Mouse (Mus musculus) gastrocnemius, adult 2 months (tissue): ENCODE measurements at regions not wholly inside any gene's neighbourhood (a gene's known extent, or its start where the extent isn't known, plus 50 kb on each side); places are given as distances from the start of the nearest gene placed in this dataset.

Experiments used
- DNase-seq: peaks from one replicate; pipeline ENCODE4 v3.0.0; 2022
- H3K27ac ChIP-seq: fragments of 200-600 bp; 2 replicates; pipeline ENCODE4 v1.8.1; 2022; ENCODE audit warnings: mild to moderate bottlenecking
- H3K4me3 ChIP-seq: fragments of 200-600 bp; 2 replicates; pipeline ENCODE4 v1.8.1; 2022; ENCODE audit warnings: mild to moderate bottlenecking, moderate library complexity
- CTCF ChIP-seq: fragments of 200-600 bp; IDR thresholded peaks from 2 replicates; pipeline ENCODE4 v1.8.1; 2022; ENCODE audit warnings: antibody characterized with exemption, mild to moderate bottlenecking, moderate library complexity
- intact Hi-C: fragments of 180-260 bp; cut with DNase I; formaldehyde crosslinking; loops from one replicate; pipeline ENCODE4 v1.15.1; 2025

DNA sequence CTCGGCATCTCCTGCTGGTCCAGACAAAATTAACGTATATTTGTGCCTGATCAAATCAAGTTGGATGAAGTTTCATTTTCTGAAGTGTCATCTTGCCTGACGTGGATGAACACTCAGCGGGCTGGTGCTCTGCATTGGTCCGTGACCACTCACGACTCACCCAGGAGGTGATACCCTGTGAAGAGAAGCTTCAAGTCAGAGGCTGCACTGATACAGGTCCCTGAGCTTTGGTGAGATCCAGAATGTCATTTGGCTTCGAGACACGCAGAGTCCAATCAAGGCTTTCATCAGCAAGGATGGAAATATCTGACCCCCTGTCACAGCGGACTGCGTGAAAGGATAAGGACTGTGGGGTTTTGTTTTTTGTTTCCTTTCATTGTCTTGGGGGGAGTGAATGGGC lies 90.4 kb downstream of the Kcnrg start:
- intact Hi-C loops, result loop anchor here (5.0 kb wide), 1 partner anchor 45 kb away; no protein-coding TSS in a partner anchor
- DNase-seq, result no peak

DNA sequence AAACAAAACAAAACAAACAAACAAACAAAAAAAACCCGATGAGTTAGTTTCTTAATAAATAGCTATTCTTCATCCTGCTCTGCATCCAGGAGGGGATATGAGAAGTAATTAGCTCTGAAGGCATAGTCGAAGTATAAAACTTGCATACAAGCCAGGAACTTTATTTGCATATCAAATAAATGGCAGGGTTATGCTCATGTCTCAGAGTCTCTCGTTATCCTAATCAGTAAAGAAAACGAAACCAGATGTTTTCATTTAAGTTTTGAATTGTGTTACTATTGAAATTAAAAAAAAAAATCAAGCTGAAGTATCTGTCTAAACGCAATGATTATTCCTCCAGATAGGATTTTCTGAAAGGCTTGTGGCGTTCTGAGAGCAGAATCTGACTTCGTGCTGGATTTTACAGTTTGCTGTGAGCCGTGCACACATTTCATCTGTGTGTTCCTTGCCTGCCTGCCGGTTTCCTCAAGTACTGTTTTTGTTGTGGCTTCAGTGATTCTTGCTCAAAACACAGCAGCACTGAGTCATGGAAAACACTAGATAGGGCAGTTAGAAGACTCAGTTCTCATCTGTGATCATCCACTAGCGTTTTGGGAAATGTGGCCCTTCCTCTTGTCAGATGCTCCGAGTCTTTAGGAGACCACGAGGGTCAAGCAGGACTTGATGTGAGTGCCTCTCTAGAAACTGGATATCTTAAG lies 91.2 kb downstream of the Kcnrg start:
- no peak for DNase-seq
- intact Hi-C loops, result loop anchor here (5.0 kb wide), 1 partner anchor 44 kb away; no protein-coding TSS in a partner anchor
- peak overlapping the region; percentile 7; the same call in 1 of the 2 replicates for H3K4me3 ChIP-seq
- no peak overlapping the region; the same call in 1 of the 2 replicates for H3K27ac ChIP-seq
- no peak for TF ChIP-seq CTCF

More for the DNA sequence above, 90.4 kb downstream of the Kcnrg start:
- Histone ChIP-seq H3K27ac (no peak overlapping the region), H3K4me3 (no peak overlapping the region)
- TF ChIP-seq CTCF, result no peak

DNA sequence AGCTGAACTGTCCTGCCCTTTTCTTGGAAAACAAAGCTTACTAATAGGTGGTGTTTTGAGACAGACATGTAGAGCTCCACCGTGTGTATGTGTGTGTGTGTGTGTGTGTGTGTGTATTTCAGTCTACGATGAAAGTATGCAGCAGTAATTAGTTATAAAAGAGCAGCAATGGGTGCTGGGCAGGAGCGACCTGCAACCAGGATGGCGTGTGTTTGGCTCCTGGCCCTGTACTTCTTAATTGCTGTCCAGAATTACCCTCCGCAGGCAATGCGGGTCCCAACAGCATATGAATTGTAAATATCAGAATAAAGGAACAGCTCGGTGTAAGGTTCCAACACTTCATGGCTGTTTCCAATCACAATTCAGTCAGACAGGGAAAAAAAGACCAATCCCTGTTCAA lies 92.4 kb downstream of the Kcnrg start:
- intact Hi-C loops, result loop anchor here (5.0 kb wide), 1 partner anchor 43 kb away; no protein-coding TSS in a partner anchor
- no peak for DNase-seq
- TF ChIP-seq CTCF, result no peak
- Histone ChIP-seq H3K4me3 (no peak overlapping the region), H3K27ac (no peak overlapping the region)

DNA sequence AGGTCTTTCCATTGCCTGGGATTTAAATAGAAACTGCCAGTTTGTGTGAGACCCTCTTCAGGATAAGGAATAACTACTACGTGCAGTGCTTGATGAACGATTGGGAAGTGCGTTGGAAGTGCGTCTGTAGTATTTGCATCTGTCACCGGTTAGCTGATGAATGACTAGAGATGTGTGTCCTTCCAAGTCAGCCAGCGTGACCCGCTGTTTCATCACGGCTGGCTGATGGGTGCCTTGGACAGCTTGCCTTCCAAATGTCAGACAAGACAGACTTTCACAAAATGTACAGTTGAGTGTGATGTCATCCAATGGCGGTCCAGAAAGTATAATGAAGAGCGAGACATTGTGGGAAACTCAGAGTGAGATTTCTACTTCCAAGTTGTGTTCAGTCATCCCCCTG lies 93.9 kb downstream of the Kcnrg start:
- intact Hi-C loops, result no loop called here
- TF ChIP-seq CTCF, result no peak
- H3K27ac ChIP-seq, result no peak overlapping the region

DNA sequence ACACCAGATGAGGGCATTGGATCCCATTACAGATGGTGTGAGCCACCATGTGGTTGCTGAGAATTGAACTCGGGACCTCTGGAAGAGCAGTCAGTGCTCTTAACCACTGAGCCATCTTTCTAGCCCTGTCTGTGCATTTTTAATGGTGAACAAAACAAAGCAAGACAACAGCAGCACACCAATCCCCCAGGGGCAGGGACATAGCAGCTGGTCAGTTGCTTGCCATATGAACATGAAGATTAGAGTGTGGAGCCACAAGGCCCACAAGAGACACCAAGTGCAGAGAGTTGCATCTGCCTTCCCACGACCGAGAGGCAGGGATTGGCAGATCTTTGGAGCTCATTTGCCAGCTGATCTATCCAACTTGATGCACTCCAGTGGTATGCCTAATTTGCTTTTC lies 96.7 kb downstream of the Kcnrg start:
- no peak overlapping the region for H3K4me3 ChIP-seq
- TF ChIP-seq CTCF, result no peak
- no peak for DNase-seq
- intact Hi-C loops, result no loop called here
- H3K27ac ChIP-seq, result no peak overlapping the region

More for the DNA sequence above, 93.9 kb downstream of the Kcnrg start:
- H3K4me3 ChIP-seq, result no peak overlapping the region
- no peak for DNase-seq

DNA sequence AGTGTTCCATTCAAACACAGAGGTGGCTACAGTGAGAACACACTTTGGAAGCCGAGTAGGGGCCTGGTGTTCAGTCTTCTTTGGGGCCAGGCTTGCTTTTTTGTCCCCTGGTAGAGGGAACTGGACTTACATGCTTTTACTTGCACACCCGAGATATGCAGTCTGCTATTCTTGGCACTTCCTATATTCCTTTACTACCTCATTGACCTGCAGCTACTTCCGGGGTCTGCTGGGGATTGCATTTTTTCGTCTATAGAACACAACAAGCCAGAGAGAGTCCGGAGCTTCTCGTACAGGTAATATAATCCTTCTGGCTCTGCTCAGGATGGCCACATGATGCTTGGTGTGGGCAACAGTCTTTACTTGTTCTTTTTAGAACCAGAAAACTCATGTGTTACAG lies 99.7 kb downstream of the Kcnrg start:
- TF ChIP-seq CTCF, result no peak
- no peak overlapping the region for H3K27ac ChIP-seq
- H3K4me3 ChIP-seq, result no peak overlapping the region
- intact Hi-C loops, result no loop called here
- no peak for DNase-seq

DNA sequence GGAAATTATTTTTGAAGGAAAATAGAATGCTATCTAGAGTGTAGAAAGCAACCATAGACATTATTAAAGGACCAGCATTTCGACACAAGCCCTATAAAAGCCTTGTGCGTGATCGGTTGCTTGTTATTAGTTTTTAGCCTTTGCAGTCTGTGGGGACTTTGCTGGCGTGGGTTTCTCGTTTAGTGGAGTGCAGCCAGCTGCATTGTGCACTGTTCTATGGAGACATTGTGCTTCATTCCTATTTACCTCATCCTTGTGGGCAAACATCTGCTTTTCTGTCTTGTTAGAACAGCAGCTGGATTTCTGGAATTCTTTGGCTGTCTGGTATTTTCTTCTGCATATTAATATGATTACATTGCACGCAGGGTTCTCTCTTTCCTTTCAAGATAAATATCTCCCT lies 101.1 kb downstream of the Kcnrg start:
- intact Hi-C loops, result no loop called here
- no peak for DNase-seq
- H3K4me3 ChIP-seq, result no peak overlapping the region
- no peak overlapping the region for H3K27ac ChIP-seq
- no peak for TF ChIP-seq CTCF

DNA sequence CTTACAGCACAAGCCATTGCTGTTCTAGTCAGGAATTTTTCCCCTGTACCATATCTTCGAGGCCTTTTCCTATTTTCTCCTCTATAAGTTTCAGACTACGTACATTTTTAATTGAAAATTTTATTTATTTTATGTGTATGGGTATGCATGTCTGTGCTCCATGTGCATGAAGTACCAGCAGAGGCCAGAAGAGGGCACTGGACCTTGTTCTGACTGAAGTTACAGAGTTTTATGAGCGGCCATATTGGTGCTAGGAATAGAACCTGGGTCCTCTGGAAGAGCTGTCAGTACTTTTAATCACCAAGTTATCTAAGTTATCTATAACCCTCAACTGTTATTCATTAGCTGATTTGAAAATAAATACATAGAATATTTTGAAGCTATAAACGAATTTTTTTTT lies 108.5 kb downstream of the Kcnrg start:
- Histone ChIP-seq H3K4me3 (no peak overlapping the region), H3K27ac (no peak overlapping the region)
- intact Hi-C loops, result no loop called here
- TF ChIP-seq CTCF, result peak; percentile 28; the same call in 1 of the 2 replicates
- DNase-seq, result no peak

DNA sequence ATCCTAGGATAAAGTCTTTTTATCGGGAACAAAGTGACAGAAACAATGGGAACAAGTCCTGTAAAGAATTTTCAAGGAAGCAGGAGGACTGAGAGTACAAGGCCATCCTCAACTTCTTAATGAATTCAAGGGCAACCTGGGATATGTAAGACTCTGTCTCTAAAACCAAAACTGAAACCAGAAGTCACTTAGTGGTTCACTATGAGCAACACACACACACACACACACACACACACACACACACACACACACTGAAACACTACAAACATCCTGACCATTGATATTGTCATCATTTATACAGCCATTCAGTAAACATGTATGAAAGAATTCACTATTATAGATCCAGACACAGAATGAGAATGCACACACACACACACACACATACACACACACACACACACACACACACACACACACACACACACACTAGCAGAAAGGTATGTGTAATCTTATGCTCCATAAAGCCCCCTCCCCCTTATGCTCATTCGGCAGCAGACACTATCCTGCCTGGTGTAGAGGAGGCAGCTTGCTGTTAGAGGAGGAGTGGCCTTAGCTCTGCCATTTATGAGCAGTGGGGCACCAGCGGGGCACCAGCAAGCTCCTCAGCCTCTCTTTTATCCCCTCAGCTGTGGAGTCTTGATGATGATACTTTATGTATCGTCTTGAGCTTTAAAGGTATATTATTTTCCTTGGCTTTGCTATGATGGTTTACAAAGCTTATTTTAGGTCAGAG lies 111.3 kb downstream of the Kcnrg start:
- no peak for TF ChIP-seq CTCF
- no peak overlapping the region for H3K4me3 ChIP-seq
- H3K27ac ChIP-seq, result no peak overlapping the region
- no peak for DNase-seq
- intact Hi-C loops, result no loop called here

DNA sequence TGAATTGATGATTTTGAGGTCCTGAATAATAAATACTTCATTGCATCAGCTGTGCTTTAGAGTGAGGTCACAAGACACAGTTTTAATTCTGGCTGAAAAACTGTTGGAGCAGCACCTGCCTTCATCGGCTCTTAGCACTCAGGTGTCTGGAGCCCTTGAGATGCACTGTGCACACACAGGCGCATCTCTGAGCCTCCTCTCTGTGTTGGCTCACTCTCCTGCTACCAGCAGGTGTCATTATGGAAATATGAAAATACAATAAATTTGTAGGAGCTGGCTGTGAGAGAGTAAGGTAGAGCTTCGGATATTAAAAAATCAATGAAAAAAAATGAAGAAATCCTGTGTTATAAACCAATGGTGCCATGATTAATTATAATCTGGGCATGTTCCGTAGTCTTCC lies 114.0 kb downstream of the Kcnrg start:
- no peak overlapping the region for H3K4me3 ChIP-seq
- DNase-seq, result no peak
- intact Hi-C loops, result no loop called here
- H3K27ac ChIP-seq, result no peak overlapping the region
- no peak for TF ChIP-seq CTCF

DNA sequence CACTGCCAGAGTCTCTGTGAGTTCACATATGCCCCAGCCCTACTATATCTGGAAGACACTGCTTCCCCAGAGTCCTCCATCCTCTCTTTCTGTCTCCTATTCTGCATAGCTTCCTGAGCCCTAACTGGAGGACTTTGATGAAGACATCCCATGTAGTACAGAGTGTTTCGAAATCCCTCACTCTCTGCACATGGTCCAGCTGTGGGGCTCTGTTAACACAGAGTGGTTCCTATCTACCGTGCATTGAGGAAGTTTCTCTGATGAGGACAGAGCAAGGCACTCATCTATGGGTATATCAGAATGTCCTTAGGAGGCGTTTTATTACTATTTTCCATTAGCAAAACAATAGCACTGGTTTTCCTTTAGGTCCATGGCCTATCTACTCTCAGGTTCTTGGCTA lies 117.7 kb downstream of the Kcnrg start:
- intact Hi-C loops, result no loop called here
- DNase-seq, result no peak
- no peak for TF ChIP-seq CTCF

DNA sequence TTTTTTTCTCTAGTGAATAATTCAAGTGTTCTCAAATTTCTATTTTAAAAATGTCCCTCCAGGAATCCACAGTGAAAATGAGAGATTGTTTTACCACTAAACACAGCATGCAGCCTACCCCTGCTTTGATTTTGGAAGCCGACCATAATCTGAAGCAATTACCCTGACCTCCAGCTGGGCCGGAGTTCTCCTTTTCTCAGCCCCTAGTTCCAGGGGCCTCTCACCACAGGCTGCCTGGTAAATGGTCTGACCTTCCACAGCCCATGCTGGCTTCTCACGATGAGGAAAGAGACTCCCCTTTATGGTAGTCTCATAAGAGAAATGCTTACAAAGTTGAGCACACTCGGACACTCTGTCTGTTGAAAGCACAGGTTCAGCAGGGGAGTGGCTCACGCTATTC lies 121.3 kb downstream of the Kcnrg start:
- DNase-seq, result no peak
- H3K27ac ChIP-seq, result no peak overlapping the region
- no peak for TF ChIP-seq CTCF
- H3K4me3 ChIP-seq, result no peak overlapping the region
- intact Hi-C loops, result no loop called here

More for the DNA sequence above, 117.7 kb downstream of the Kcnrg start:
- no peak overlapping the region for H3K27ac ChIP-seq
- no peak overlapping the region for H3K4me3 ChIP-seq

DNA sequence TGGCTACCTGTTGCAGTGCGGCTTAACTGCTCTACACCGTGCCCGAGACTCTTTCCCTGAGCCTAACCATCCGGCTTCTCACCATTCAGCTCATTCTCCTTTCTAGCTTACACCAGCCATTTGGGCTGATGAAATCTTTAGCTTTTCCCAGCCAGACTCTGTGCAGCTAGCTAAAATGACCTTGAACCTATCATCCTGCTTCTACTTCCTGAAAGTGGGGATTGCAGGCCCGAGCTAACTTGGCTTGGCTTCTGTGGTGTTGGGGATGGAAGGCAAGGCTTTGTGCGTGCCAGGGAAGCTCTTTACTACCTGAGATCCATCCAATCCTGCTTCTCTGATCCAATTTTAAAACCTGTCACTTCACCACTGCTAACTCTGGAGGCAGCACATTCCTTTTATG lies 128.3 kb downstream of the Kcnrg start:
- TF ChIP-seq CTCF, result no peak
- intact Hi-C loops, result no loop called here
- H3K4me3 ChIP-seq, result no peak overlapping the region
- DNase-seq, result no peak
- no peak overlapping the region; the same call in 1 of the 2 replicates for H3K27ac ChIP-seq
